ENCODE assay signal across 8 mouse cellular contexts in the genomic region with DNA sequence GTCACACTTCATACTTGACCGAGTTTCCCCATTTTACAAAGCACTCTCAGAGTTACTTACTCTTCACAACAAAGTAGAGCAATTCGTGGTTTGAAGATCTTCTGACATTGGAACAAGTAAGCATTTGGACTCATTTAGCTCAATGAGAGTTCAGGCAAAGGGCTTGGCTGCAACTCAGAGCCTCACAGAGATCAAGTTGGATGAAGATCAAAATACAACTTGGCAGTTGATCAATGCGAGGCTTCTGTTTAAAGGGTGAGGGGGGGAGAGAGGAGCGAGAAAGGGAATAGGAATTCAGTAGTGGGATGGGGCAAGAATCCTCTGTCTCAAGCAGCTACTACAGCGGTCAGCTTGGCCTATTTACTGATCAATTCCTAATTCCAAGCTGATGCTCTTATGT. TPM values are rescaled to one million over a fixed set of nuclear protein-coding genes. Genes with fewer than 3 reads are reported as not detected.
A peak's percentile ranks its signal among the peaks of the same experiment; 100 is the strongest.
DNase-seq lines count a peak whose midpoint lies in the region.

No protein-coding gene starts in this region.

- peak; percentile 19 to 26 for DNase-seq in cerebellum, adult 18-20 months
- no peak for DNase-seq in cerebellum, postnatal 36 days
- peak; percentile 28 to 41 for DNase-seq in left cerebral cortex, adult 9 months (ENCODE audit: low spot score in 2 of 2)
- no peak for DNase-seq in left cerebral cortex, postnatal 36 days (ENCODE audit: low spot score in 2 of 2)
- peak; percentile 18 to 56 for DNase-seq in frontal cortex, postnatal 10 days (ENCODE audit: low spot score in 2 of 2)
- DNase-seq in lung, postnatal 4 days = peak; percentile 53 to 59
- DNase-seq in thymus, postnatal 25 days = no peak
- no peak for DNase-seq in urinary bladder, adult 2 months (ENCODE audit: low spot score)

- intact Hi-C loops in left cerebral cortex, postnatal 36 days (cut with DNase I) = no loop called here

RNA-seq across cellular contexts. Expression of a gene that starts 26.2 kb away (rescaled TPM):
- total RNA-seq in left cerebral cortex, postnatal 36 days (2021) = 100 to 1,000 TPM; 310 to 351 TPM
- 171 and 185 TPM in 2 replicates for polyA plus RNA-seq in urinary bladder, adult 2 months (2012; rRNA removed)

Comparison
In these comparisons a context has a peak if more than half of its experiments do, and no peak if none do; other contexts are left out.
1. DNase-seq: peak in cerebellum, adult 18-20 months (2 of 2), left cerebral cortex, adult 9 months (2 of 2), frontal cortex, postnatal 10 days (2 of 2) and lung, postnatal 4 days (2 of 2); none in cerebellum, postnatal 36 days (0 of 2), left cerebral cortex, postnatal 36 days (0 of 2), thymus, postnatal 25 days (single experiment) and urinary bladder, adult 2 months (single experiment).